Mouse (Mus musculus): ENCODE measurements around the gene Cdc26.
A peak's percentile ranks its signal among the peaks of the same experiment; 100 is the strongest.

Gene Cdc26

DNA sequence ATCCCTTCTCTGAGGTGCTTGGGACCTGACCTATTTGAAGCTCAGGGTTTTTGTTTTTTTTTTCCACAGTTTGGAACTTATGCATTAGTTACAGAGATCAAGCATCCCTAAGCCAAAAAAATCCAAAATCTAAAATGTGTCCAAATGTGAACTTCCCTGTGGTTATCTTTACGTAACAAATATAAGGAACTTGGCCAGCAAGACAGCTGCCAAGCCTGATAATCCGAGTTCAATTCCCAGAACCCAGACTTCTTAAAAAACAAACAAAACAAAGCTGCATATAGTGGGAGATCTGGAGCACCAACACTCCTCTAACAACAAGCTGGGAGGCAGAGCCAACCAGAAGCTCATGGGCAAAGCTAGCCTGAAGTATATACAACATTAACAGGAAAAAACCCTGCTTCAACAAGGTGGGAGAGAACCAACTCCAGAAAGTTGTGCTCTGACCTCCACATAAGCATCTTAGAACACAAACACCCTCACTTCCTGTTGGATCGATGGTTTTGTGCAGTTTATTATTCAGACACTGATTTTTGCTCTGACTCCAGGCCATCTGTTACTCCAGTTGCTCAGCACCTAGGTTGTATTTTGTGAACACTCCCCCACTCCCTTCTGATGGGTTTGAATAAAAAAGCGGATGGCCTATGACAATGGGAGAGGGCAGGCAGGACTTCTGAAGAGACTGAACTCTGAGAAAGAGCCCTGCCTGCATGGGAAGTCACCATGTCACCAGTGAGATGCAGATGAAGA, 10.7 kb downstream of the Cdc26 start:
- DNase-seq = no peak

DNA sequence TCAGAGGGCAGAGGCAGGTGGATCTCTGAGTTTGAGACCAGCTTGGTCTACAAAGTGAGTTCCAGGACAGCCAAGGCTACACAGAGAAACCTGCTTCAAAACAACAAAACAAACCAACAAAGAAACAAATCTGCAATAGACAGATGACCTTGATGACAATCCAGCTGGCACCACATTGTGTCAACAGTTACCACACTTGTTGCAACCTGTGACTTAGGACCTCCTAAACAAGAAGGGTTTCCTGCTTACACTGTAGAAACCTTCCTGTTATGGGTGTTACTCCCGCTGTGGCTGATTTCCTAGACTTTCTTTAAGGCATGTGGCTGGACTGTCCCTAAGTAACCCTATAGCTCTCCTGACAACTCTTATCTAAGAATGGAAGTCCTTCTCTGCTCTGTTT, 12.6 kb downstream of the Cdc26 start:
- no peak for DNase-seq

GRCm38 (mm10) chr4:62393459-62393858, 15.0 kb downstream of the Cdc26 start:
- no peak for DNase-seq

DNA sequence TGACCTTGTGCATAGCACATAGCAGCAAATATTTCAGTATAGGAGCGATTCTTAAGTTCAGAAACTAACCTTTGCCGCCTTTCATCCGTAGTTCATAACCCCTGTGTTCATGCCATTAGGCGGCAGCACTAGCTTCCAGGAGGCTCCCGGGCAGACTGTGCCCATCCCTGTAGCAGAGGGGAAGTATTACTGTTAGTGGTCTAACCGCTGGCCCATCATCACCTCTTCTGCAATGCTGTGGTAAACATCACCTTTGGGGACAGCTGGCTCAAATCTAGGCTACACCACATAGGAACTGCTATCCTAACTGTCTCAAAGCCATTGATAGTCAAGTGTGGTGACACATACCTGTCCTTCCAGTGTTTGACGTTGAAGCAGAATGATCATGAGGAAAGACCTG, 16.6 kb downstream of the Cdc26 start:
- DNase-seq = no peak

DNA sequence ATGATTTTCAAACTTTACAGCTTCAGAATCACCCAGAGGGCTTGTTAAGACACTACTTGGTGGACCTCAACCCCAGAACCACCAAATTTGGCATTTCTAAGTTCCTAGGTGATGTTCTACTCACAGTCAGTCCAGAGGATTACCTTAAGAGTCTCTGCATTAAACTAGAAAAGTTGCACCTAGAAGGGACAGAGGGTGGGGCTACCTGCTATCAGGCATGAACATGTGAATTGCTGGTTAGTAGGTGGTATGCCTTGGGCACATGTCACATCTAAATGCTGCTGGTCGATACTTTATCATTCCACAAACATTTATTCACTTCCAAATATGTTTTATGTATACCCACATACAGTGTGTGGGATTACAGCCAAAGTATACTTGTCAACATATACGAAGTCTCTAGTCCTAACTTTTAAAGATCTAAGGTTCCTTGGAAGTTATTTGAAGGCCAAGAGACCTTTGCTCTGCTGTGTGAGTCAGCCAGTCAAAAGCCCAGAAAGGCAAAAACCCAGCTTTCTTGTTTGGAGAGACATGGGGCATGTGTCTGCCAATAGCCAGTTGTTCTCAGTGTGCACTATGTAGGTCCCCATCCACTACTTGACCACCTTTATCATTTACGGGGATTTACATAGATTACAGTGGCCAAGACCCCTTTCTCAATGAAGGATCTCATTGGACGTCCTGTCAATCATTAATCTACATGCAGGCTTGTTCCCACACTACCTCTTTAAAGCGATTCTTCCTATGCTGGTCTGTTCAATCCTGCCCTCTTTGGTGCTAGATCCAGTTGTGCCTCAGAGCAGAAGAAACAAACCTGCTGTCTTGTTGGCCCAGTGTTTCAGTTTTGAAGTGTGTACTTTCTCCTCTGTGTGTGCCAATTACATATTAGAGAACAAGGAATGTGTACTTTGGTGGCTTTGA, 18.6 kb downstream of the Cdc26 start:
- DNase-seq = no peak

- DNase-seq = peak; percentile 25
Measured at GRCm38 (mm10) chr4:62385439-62385838, 23.0 kb downstream of the Cdc26 start.

DNA sequence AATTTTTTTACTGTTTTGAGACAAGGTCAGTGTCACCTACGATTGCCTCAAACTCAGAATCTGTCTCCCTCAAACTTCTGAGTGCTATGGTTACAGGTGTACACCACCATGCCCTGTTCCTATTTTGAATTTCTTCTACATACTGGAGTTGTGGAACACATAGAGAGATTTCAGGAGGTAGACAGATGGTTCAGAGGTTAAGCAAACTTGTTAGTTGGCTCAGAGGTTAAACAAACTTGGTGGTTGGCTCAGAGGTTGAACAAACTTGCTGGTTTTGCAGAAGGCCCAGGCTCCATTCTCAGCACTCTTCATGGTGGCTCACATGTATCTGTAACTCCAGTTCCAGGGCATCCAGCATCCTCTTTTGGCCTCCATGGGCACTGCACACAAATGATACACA, 24.3 kb downstream of the Cdc26 start:
- DNase-seq = no peak

GRCm38 (mm10) chr4:62383752-62384151, 24.7 kb downstream of the Cdc26 start:
- DNase-seq = no peak

- DNase-seq = no peak
Measured at GRCm38 (mm10) chr4:62383207-62383606, 25.2 kb downstream of the Cdc26 start.

DNA sequence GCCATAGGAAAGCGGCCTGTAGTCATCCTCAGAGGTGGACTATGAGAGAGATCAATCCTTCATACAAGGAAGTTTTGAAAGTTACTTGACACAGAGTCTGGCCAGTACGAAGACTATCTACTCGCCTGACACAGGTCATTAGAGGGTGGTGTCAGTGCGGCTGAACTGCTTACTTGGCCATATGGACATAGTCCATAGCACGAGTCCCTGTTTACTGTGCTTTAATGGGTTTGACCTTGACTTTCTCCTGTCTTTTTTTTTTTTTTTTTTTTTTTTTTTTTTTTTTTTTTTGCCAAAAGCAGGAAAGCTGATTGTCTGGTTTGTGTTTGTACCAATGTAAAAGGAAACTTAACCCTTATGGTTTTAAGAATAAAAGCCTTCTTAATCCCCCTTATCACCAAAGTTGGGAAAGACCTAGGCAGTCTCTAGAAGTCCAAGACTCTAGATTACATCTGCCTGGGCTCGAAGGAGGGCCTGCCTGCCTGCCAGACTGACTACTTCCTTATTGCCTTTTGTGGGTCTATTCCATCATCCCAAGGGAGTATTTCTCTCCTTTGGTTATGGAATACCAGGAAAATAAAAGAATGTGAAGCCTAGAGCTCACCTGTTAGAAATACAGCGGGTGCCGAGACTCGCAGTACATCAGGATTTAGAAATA, 28.6 kb downstream of the Cdc26 start:
- DNase-seq = no peak

- DNase-seq = no peak
Measured at GRCm38 (mm10) chr4:62376123-62376522, 32.3 kb downstream of the Cdc26 start.

DNA sequence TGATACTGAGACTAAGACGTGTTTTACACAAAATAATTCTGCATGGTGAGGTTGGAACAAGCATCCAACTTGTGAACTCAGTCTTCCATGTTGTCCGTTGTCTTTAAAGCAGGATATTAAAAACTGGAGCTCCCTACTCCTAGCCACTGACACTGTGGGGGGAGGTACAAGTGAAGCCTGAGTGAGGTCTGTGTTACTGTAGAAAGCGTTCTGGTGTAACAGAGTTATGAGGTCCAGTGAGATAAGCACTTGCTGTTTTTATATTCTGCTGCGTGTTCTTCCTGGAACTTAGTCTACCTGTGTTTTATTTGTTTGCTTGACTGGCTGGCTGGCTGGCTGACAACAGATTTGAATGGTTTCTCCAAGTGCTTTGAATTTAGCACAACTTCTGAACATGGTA, 34.1 kb downstream of the Cdc26 start:
- DNase-seq = no peak

GRCm38 (mm10) chr4:62373668-62374067, 34.8 kb downstream of the Cdc26 start:
- DNase-seq = no peak

DNA sequence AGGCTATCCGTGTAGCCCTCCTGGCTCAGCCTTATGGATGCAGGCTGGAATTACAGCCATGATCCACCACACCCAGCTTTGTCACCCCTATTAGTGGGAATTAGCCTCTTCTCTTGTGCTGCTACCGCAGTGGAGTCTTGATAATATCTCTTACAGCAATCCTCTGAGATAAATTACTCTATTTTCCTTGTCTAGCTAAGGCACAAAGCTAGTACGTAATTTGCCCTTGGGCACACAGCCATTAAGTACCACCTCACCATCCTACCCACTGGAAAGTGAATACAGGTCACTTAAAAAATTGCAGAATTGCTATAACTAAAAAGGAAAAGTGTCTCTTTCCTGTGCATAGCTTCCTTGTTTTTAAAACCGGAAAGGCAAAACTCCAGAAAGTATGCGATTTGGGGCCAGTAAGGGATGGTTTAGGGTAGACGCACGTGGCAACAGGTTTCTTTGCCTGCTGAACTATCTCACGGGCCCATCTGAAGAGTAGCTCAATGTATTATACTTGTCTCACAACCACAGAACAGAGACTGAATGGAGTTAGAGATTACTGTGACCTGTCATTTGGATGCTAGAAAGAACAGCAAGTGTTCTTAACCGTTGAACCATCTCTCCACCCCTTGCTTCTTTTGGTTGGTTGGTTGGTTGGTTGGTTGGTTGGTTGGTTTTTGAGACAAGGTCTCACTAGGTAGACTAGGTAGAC, 35.5 kb downstream of the Cdc26 start:
- DNase-seq = no peak

- DNase-seq = no peak
Measured at GRCm38 (mm10) chr4:62372410-62372809, 36.0 kb downstream of the Cdc26 start.

DNA sequence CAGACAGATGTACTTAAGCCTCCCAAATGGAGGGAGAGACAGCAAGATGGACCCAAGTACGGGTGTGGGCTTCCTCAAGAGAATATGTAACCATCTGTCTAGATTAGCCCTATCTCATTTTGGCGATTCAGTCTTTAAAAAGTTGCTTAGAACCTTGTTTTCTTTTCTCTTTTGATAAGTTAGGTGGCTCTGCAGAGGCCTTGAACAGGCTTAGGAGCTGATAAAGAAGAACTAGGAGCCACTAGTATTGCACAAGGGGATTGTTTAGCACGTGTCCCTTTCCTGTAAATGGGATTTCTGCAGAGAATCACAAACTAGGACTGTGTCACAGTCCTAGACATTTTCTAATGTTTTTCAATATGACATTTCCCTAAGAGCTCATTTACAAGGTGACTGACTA, 39.4 kb downstream of the Cdc26 start:
- DNase-seq = no peak

GRCm38 (mm10) chr4:62367586-62367985, 40.9 kb downstream of the Cdc26 start:
- no peak for DNase-seq

DNA sequence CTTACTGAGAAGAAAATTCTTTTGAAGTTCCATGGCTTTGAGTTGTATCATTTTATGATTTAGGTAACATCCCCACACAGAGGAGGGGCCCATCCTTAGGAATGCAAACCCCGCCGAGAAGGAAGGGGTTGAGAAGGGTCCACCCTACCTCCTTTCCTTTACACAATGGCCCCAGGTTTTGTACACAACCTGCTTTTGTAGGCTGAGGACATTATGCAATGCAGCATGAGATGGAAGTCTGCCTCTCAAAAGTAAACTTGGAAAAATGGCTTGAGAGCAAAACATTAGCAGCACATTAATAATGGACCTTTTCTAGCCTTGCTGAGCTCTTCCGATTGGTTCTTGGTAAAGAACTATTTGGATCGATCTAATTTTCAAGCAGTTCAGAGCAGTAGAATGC, 42.2 kb downstream of the Cdc26 start:
- no peak for DNase-seq

- DNase-seq = no peak
Measured at GRCm38 (mm10) chr4:62364299-62364698, 44.1 kb downstream of the Cdc26 start.

- DNase-seq = no peak
Measured at GRCm38 (mm10) chr4:62362437-62362836, 46.0 kb downstream of the Cdc26 start.

DNA sequence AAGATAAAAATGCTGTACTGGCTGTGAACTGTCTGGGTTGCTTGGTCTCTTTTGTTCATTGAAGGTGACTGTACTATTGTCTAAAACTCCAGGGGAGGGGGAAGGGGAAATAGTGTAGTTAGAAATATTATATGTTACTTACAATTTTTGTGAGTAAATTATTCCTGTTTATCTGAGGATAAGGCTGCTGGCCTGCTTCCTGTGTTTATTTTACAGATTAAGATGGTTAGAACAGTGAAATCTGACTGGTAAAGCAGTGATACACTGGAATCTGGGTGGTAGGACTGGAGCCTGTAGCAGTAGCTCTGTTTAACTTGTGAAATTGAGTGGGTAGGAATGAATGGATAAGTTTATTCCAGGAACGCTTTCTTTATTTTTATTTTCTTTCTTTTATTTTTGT, 46.4 kb downstream of the Cdc26 start:
- no peak for DNase-seq

GRCm38 (mm10) chr4:62361571-62361970, 46.9 kb downstream of the Cdc26 start:
- no peak for DNase-seq

Measured in right cerebral cortex, postnatal 25 days (tissue).